Mouse (Mus musculus) cerebellum, adult 2 months (tissue): ENCODE results near the gene Slc9a7. TPM values are rescaled to one million over a fixed set of nuclear protein-coding genes. Genes with fewer than 3 reads are reported as not detected.

ENCODE experiments used
- DNase-seq, 2 experiments: peaks; one replicate each; pipeline ENCODE4 v3.0.0; 2021
- H3K27ac ChIP-seq: fragments of 200-500 bp; 2 replicates; pipeline ENCODE4 v1.5.1; 2012; ENCODE audit warnings: low read length, control low read depth, inconsistent platforms; ENCODE audit not compliant: insufficient read depth
- H3K27me3 ChIP-seq: fragments of 200-500 bp; 2 replicates; pipeline ENCODE4 v1.6.1; 2012; ENCODE audit warnings: inconsistent platforms, mild to moderate bottlenecking, low read length, moderate library complexity; ENCODE audit not compliant: control insufficient read depth, insufficient read depth
- H3K4me1 ChIP-seq: fragments of 200-500 bp; 2 replicates; pipeline ENCODE4 v1.6.1; 2011; ENCODE audit warnings: low read length; ENCODE audit not compliant: control insufficient read depth, insufficient read depth
- H3K4me3 ChIP-seq: fragments of 200-500 bp; replicated peaks from 2 replicates; pipeline ENCODE3; 2011; ENCODE audit warnings: mild to moderate bottlenecking, low read depth, low read length, control low read depth; ENCODE audit not compliant: insufficient read depth
- CTCF ChIP-seq: fragments of 200-500 bp; IDR thresholded peaks from 2 replicates; pipeline ENCODE4 v1.5.1; 2011; ENCODE audit warnings: low read depth, mild to moderate bottlenecking, control low read depth, low read length, moderate library complexity, borderline replicate concordance; ENCODE audit not compliant: insufficient read depth
- POLR2A ChIP-seq: fragments of 200-500 bp; IDR thresholded peaks from 2 replicates; pipeline ENCODE4 v1.6.1; 2011; ENCODE audit warnings: low read length, control low read depth, borderline replicate concordance; ENCODE audit not compliant: insufficient read depth
- WGBS: fragments of 180-500 bp; shearing (Covaris S2); methylation state at CpG from one replicate; pipeline ENCODE4 v1.1.7; 2018; 5-methylcytosine and 5-hydroxymethylcytosine counted together
- polyA plus RNA-seq: library from polyadenylated mRNA; depleted of rRNA; stranded (reverse); fragments of >200 nt; gene quantifications from 2 replicates; pipeline ENCODE4 v1.2.3, GENCODE M21; 2012

The Slc9a7 gene
- polyA plus RNA-seq, 1 experiment: 23.2 TPM

DNA sequence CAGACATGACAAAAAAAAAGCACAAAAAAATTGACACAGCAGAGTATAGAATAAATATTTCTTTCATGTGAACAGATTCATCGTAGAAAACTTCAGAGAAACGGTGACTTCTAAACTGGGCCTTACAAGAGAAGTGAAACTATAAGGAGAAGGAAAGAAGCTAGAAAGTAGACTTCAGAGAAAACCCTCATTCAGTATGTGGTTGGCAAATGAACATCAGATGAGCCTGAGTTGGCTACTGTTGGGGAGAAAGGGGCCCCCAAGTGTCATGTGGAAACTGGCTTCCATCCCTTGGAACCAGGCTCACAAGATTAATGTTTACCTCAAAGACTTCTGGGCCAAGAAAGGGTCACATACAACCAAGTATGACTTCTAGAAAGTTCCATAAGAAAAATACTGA lies 70.1 kb downstream of the Slc9a7 start:
- no peak overlapping the region for H3K4me3 ChIP-seq
- H3K4me1 ChIP-seq: no peaks in the 10 kb centered on the region
- H3K27ac ChIP-seq: no peak overlapping the region
- WGBS: 94% methylated on average over 2 of the region's 2 CpGs
- DNase-seq: no peak
- TF ChIP-seq CTCF (no peak), POLR2A (no peak)
- no peaks in the 10 kb centered on the region for H3K27me3 ChIP-seq

- no peak overlapping the region for H3K4me3 ChIP-seq
- WGBS: 83% methylated on average over 3 of the region's 3 CpGs
- no peaks in the 10 kb centered on the region for H3K27me3 ChIP-seq
- H3K4me1 ChIP-seq: no peaks in the 10 kb centered on the region
- no peak overlapping the region for H3K27ac ChIP-seq
- no peak for TF ChIP-seq CTCF
- no peak for TF ChIP-seq POLR2A
- DNase-seq: no peak
Observed at GRCm38 (mm10) chrX:20185616-20186015, 106.0 kb downstream of the Slc9a7 start.

GRCm38 (mm10) chrX:20176792-20177191 lies 114.8 kb downstream of the Slc9a7 start:
- no peak for TF ChIP-seq POLR2A
- no peak for TF ChIP-seq CTCF
- Histone ChIP-seq H3K4me3 (no peak overlapping the region), H3K27ac (no peak overlapping the region), H3K27me3 (no peaks in the 10 kb centered on the region), H3K4me1 (no peaks in the 10 kb centered on the region)
- WGBS: 86% methylated on average over 1 of the region's 1 CpGs
- DNase-seq: no peak

DNA sequence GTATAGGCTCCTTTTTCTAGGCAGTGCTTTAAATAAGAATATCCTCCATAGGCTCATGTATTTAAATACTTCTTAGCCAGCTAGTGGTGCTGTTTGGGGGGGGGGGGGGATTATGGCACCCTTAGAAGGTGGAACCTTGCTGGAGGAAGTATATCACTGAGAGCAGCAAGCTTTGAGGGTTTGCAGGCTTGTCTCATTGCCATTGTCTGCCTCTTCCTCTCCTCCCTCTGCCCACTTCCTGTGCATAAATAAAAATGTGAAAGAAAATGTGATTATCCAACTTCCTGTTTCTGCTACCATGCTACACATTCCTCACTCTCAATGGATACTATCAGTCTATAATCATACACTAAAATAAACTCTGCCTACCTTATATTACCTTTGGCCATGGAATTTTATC lies 123.2 kb downstream of the Slc9a7 start:
- H3K4me1 ChIP-seq: no peaks in the 10 kb centered on the region
- no peaks in the 10 kb centered on the region for H3K27me3 ChIP-seq
- no peak overlapping the region for H3K4me3 ChIP-seq
- TF ChIP-seq POLR2A: no peak
- H3K27ac ChIP-seq: no peak overlapping the region
- no peak for DNase-seq

GRCm38 (mm10) chrX:20164984-20165383 lies 126.6 kb downstream of the Slc9a7 start:
- H3K27ac ChIP-seq: no peak overlapping the region
- H3K4me3 ChIP-seq: no peak overlapping the region
- DNase-seq: no peak
- TF ChIP-seq CTCF (no peak), POLR2A (no peak)
- H3K4me1 ChIP-seq: no peaks in the 10 kb centered on the region
- 74% methylated on average over 3 of the region's 3 CpGs for WGBS
- no peaks in the 10 kb centered on the region for H3K27me3 ChIP-seq

- TF ChIP-seq CTCF (peak; percentile 55; the same call in 1 of the 2 replicates), POLR2A (no peak)
Observed at GRCm38 (mm10) chrX:20162322-20162711, 129.3 kb downstream of the Slc9a7 start.

GRCm38 (mm10) chrX:20161687-20162321 lies 129.8 kb downstream of the Slc9a7 start:
- 64% methylated on average over 9 of the region's 9 CpGs for WGBS

More at GRCm38 (mm10) chrX:20162322-20162711, 129.3 kb downstream of the Slc9a7 start:
- peak; percentile 36 to 46 for DNase-seq
- Histone ChIP-seq H3K27ac (no peak overlapping the region), H3K4me1 (no peaks in the 10 kb centered on the region; the same call in 1 of the 2 replicates), H3K27me3 (no peaks in the 10 kb centered on the region), H3K4me3 (no peak overlapping the region)
- 34% methylated on average over 4 of the region's 4 CpGs for WGBS

DNA sequence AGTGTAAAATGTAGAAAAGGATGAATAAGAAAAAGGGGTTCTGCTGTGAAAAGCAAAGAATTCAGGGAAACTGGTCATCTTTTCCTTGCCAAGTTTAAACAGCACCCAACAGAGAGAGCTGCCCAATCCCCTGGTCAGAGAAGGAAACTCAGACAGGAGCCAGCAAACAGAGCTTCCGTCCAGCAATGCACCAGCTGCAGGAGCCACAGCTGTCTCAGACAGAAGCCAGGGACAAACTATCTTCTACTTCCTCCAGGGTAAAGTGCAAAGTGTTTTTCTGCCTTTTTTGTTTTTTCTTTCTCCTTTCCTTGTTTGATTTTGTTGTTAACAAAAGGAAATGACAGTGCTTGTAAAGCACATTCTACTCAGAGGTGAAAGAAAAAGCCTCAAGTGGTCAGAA lies 131.3 kb downstream of the Slc9a7 start:
- no peaks in the 10 kb centered on the region; the same call in 1 of the 2 replicates for H3K4me1 ChIP-seq
- H3K27ac ChIP-seq: no peak overlapping the region
- 39% methylated on average over 1 of the region's 1 CpGs for WGBS
- TF ChIP-seq CTCF (no peak), POLR2A (no peak)
- H3K27me3 ChIP-seq: no peaks in the 10 kb centered on the region
- no peak for DNase-seq
- no peak overlapping the region for H3K4me3 ChIP-seq

More at GRCm38 (mm10) chrX:20161687-20162321, 129.8 kb downstream of the Slc9a7 start:
- Histone ChIP-seq H3K4me3 (no peak overlapping the region), H3K27me3 (no peaks in the 10 kb centered on the region), H3K27ac (no peak overlapping the region), H3K4me1 (no peaks in the 10 kb centered on the region; the same call in 1 of the 2 replicates)
- peak in 1 of 2 experiments; percentile 9 for DNase-seq
- TF ChIP-seq CTCF: no peak; the same call in 1 of the 2 replicates
